Mouse (Mus musculus): ENCODE data around the gene Bap1.

GRCm38 (mm10) chr14:31211854-31212253 is 39.4 kb upstream of the Bap1 start:
- TF ChIP-seq CTCF (IDR thresholded peaks at IDR 0.05; ENCODE audit: low read depth, low read length), result no peak
- no peak for TF ChIP-seq POLR2A (IDR thresholded peaks at IDR 0.05; ENCODE audit: borderline replicate concordance, low read depth, low read length)
